Mouse (Mus musculus): Measurements from ENCODE around the gene Sfxn3. TPM values are rescaled to one million over a fixed set of nuclear protein-coding genes. Genes with fewer than 3 reads are reported as not detected.

The Sfxn3 gene
- polyA plus RNA-seq (2012): 0.08 and 0.11 TPM in 2 replicates

DNA sequence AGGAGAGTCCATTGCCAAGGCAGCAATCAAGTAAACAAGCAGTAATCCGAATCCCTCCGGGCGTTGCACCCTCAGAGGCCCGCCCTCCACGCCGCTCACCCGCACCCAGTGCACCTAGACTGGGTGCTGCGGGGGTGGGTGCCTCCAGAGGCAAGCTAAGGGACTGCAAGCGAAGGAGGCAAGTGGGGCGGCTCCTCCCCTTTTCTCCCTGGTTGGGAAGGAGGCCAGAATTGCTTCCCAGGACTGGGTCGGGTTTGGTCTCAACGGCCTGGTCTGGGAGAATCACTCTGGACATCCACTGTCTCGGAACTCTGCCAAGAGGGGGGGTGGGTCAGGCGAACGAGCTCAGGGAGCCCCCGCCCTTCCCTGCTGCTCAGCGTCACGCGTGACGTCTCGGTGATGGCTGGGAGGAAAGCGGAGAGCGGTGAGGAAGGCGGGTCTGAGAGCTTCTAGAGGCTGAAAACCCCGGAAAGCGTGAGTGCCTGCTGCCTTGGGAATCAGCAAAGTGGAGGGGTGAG is at the start of gene Sfxn3:
TSS of gene Sfxn3 (plus strand) at position 87 of the 518 bp plus-strand sequence.
- H3K4me1 ChIP-seq (ENCODE audit: control insufficient read depth): peaks cover 28% of the 10 kb centered on the region
- H3K36me3 ChIP-seq (ENCODE audit: control insufficient read depth): no peaks in the 10 kb centered on the region
- peak within 1 kb of the TSS; percentile 64 for H3K4me3 ChIP-seq (replicated peaks)
- peaks cover 59% of the 10 kb centered on the region for H3K27me3 ChIP-seq (ENCODE audit: control insufficient read depth)
- H3K9me3 ChIP-seq (ENCODE audit: control insufficient read depth, low read length): no peaks in the 10 kb centered on the region
- TF ChIP-seq TAL1 (IDR thresholded peaks at IDR 0.05; ENCODE audit: low read length) (no peak), GATA1 (IDR thresholded peaks at IDR 0.05; ENCODE audit: low read length) (no peak)

DNA sequence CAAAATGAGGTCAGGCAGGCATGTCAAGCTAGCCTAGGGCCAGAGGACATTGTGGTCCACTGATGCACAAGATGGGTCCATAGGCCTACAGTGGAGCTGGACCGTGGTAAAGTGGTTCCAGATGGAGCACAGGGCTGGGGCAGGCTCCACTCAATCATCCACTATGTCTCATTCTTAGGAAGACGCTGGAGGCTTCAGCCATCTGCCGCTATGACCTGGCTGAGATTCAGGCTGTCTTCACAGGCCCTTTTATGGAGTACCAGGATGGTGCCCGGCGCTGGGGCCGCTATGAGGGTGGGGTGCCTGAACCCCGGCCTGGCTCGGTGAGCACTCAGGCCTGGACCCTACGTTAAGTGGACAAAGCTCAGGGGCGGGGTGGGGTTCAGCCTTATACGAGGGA is 49.5 kb upstream of the Sfxn3 start:
- no peak overlapping the region for H3K4me3 ChIP-seq (replicated peaks)
- TF ChIP-seq GATA1 (IDR thresholded peaks at IDR 0.05; ENCODE audit: low read length): no peak
- TF ChIP-seq TAL1 (IDR thresholded peaks at IDR 0.05; ENCODE audit: low read length): no peak

DNA sequence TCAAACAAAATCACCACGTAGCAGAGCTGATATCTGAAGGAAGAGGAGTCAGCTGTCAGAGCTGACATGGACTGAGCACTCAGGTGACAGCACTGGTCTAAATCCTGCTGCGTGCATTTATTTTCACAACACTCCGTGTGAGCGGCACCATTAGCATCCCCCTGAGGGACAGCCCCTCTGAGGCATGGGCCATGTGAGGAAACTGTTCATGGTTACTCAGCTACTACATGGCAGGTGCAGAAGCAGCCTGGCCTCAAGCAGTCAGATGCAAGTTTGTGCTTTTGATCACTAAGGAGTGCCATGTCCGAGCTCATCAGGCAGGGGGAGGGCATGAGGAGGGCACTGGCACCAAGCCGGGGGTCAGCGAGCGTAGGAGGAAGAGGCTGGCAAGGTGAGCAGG is 47.7 kb upstream of the Sfxn3 start:
- Histone ChIP-seq H3K4me3 (replicated peaks) (no peak overlapping the region), H3K36me3 (ENCODE audit: control insufficient read depth) (peaks cover 54% of the 10 kb centered on the region), H3K4me1 (ENCODE audit: control insufficient read depth) (peaks cover 20% of the 10 kb centered on the region), H3K9me3 (ENCODE audit: control insufficient read depth, low read length) (no peaks in the 10 kb centered on the region), H3K27me3 (ENCODE audit: control insufficient read depth) (no peaks in the 10 kb centered on the region)
- TF ChIP-seq GATA1 (IDR thresholded peaks at IDR 0.05; ENCODE audit: low read length) (no peak), TAL1 (IDR thresholded peaks at IDR 0.05; ENCODE audit: low read length) (no peak)

More for the DNA sequence above, 49.5 kb upstream of the Sfxn3 start:
- Histone ChIP-seq H3K36me3 (ENCODE audit: control insufficient read depth) (peaks cover 35% of the 10 kb centered on the region), H3K4me1 (ENCODE audit: control insufficient read depth) (peaks cover 20% of the 10 kb centered on the region), H3K27me3 (ENCODE audit: control insufficient read depth) (no peaks in the 10 kb centered on the region), H3K9me3 (ENCODE audit: control insufficient read depth, low read length) (no peaks in the 10 kb centered on the region)

DNA sequence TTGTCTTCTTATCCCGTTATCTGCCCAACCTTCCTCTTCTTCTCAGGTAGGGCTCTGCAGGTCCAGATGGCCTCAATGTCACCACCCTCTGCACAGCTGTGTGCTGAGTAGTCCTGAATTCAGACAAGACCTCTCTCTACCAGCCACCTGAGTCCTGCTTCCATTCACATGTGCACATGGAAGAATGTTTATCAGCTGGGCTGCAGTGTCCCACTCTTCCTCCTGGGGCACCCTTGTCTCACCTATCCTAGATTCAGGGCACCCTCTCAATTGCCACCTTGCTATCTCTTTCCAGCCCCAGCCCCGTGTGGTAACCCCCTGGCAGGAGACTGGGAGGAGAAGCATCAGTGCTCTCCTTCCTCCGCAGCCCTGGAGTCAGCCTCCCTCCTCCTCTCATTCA is 45.0 kb upstream of the Sfxn3 start:
- TF ChIP-seq GATA1 (IDR thresholded peaks at IDR 0.05; ENCODE audit: low read length) (no peak), TAL1 (IDR thresholded peaks at IDR 0.05; ENCODE audit: low read length) (no peak)
- H3K4me1 ChIP-seq (ENCODE audit: control insufficient read depth): peaks cover 26% of the 10 kb centered on the region
- no peak overlapping the region for H3K4me3 ChIP-seq (replicated peaks)
- H3K36me3 ChIP-seq (ENCODE audit: control insufficient read depth): peaks cover 52% of the 10 kb centered on the region
- no peaks in the 10 kb centered on the region for H3K27me3 ChIP-seq (ENCODE audit: control insufficient read depth)
- no peaks in the 10 kb centered on the region for H3K9me3 ChIP-seq (ENCODE audit: control insufficient read depth, low read length)

DNA sequence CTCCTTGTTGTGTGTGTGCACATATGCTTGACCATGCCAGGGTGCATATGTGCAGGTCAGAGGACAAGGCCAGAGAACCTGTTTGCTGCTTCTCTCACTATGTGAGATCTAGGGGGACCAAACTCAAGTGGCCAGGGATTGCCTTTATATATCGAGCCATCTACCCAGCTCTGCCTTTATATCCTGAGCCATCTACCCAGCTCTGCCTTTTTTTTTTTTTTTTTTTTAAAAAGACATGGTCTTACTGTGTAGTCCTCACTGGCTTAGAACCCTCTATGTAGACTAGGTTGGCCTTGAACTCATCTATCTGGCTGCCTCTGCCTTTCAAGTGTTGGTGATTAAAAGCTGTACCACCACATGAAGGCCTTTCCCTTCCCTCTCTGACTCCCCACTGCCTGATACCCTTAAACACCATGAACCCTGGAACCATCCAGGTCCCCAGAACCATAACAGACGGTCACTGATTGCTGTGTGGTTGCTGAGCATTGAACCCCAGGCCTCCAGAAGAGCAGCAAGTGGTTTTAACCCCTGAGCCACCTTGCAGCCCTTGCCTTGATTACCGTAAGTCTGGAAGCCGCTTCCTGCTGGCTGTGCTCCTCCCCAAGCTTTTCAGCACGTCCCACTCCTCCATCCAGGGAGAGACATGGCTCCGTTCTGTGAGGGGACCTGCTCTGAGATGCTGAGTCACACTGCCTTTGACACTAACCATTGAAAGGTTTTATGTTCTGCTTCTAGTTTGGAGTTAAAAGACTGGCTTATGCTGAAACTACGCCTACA is 43.4 kb upstream of the Sfxn3 start:
- no peaks in the 10 kb centered on the region for H3K27me3 ChIP-seq (ENCODE audit: control insufficient read depth)
- no peak overlapping the region for H3K4me3 ChIP-seq (replicated peaks)
- no peaks in the 10 kb centered on the region for H3K9me3 ChIP-seq (ENCODE audit: control insufficient read depth, low read length)
- TF ChIP-seq TAL1 (IDR thresholded peaks at IDR 0.05; ENCODE audit: low read length) (no peak), GATA1 (IDR thresholded peaks at IDR 0.05; ENCODE audit: low read length) (no peak)
- peaks cover 53% of the 10 kb centered on the region for H3K36me3 ChIP-seq (ENCODE audit: control insufficient read depth)
- H3K4me1 ChIP-seq (ENCODE audit: control insufficient read depth): peaks cover 27% of the 10 kb centered on the region

DNA sequence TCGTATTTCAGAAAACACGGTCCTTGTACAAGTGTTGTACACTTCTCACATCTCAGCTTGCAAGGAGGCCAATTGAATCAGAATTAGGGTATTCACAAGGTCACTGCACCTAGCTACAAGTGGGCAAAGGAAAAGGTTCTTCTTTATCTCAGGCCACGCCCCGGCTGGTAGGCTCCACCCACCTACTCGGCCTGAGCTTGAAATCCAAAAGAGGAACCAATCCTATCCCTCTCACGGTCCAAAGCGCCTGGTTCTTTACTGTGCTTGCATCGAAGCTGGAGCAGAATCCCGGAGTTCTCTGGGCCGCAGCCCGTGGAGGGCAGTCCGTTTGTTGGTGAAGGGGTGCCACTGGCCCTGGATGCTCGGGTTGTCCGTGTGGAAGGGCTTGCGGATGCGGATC is 41.9 kb upstream of the Sfxn3 start, which contains the start of gene Twnk:
TSS of gene Twnk (plus strand) at position 220 of the 400 bp plus-strand sequence.
- Histone ChIP-seq H3K4me3 (replicated peaks) (peak within 1 kb of the TSS; percentile 79), H3K36me3 (ENCODE audit: control insufficient read depth) (peaks cover 63% of the 10 kb centered on the region), H3K9me3 (ENCODE audit: control insufficient read depth, low read length) (no peaks in the 10 kb centered on the region), H3K4me1 (ENCODE audit: control insufficient read depth) (peaks cover 27% of the 10 kb centered on the region), H3K27me3 (ENCODE audit: control insufficient read depth) (no peaks in the 10 kb centered on the region)
- TF ChIP-seq GATA1 (IDR thresholded peaks at IDR 0.05; ENCODE audit: low read length): no peak; the same call in 1 of the 2 replicates

DNA sequence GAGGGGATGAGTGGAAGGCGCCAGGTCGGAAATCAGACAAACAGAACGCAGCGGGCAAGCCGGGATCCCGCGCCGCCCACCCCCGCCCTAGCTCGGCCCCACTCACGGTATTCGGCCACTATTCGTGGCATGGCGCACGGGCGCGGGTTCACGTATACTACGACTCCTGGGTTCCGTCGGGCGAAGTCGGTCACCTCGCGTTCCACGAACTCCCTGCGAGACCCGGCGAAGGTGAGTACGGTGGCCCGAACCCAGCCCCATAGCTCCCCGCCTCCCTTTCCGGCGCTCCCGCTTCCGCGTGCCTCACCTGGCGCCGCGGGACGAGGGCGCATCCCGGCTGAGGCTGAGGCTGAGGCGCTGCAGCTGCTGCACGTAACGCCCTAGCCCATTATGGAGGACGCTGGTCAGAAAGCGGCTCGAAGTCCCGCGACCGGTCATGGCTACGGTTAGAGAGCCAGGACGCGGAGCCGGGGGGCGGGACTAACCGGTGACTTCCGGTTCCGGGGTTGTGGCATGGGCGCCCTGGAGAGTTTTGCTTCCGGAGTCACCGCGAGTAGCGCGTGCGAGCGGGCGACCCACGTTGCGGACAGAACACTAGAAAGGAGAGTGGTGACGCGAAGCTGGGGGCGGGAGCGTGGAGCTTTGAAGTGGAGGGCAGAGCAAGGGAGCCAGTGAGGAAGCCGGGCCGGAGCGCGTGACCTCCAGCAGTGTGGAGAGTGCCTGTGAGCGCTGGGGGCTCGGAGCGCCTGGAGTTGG is 41.2 kb upstream of the Sfxn3 start, which contains the start of gene Mrpl43:
TSS of gene Mrpl43 (minus strand) at position 486 of the 756 bp plus-strand sequence.
- H3K4me3 ChIP-seq (replicated peaks): peak within 1 kb of the TSS; percentile 79
- H3K36me3 ChIP-seq (ENCODE audit: control insufficient read depth): peaks cover 65% of the 10 kb centered on the region
- H3K4me1 ChIP-seq (ENCODE audit: control insufficient read depth): peaks cover 27% of the 10 kb centered on the region
- H3K9me3 ChIP-seq (ENCODE audit: control insufficient read depth, low read length): no peaks in the 10 kb centered on the region
- no peaks in the 10 kb centered on the region for H3K27me3 ChIP-seq (ENCODE audit: control insufficient read depth)
- TF ChIP-seq TAL1 (IDR thresholded peaks at IDR 0.05; ENCODE audit: low read length): no peak

DNA sequence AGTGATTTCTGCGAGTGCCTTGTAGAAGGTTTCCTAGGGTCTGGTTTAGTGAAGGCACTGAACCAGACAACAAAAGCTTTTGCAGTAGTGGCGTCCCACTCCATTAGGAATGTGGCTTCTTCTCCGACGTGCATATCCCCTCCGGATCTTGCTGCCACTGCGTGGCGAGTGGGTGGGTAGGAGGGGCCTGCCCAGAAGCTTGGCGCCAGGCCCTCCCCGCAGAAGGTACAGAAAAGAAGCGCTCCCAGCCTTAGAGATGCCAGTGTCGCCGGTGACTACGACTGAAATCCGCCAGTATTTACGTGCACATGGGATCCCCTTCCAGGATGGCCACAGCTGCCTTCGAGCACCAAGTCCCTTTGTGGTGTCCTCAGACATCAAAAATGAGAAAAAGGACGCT is 40.3 kb upstream of the Sfxn3 start:
- Histone ChIP-seq H3K4me3 (replicated peaks) (peak overlapping the region; percentile 79), H3K27me3 (ENCODE audit: control insufficient read depth) (no peaks in the 10 kb centered on the region), H3K9me3 (ENCODE audit: control insufficient read depth, low read length) (no peaks in the 10 kb centered on the region), H3K36me3 (ENCODE audit: control insufficient read depth) (peaks cover 67% of the 10 kb centered on the region), H3K4me1 (ENCODE audit: control insufficient read depth) (peaks cover 27% of the 10 kb centered on the region)
- TF ChIP-seq GATA1 (IDR thresholded peaks at IDR 0.05; ENCODE audit: low read length): no peak
- TF ChIP-seq TAL1 (IDR thresholded peaks at IDR 0.05; ENCODE audit: low read length): no peak
